In the genomic region with DNA sequence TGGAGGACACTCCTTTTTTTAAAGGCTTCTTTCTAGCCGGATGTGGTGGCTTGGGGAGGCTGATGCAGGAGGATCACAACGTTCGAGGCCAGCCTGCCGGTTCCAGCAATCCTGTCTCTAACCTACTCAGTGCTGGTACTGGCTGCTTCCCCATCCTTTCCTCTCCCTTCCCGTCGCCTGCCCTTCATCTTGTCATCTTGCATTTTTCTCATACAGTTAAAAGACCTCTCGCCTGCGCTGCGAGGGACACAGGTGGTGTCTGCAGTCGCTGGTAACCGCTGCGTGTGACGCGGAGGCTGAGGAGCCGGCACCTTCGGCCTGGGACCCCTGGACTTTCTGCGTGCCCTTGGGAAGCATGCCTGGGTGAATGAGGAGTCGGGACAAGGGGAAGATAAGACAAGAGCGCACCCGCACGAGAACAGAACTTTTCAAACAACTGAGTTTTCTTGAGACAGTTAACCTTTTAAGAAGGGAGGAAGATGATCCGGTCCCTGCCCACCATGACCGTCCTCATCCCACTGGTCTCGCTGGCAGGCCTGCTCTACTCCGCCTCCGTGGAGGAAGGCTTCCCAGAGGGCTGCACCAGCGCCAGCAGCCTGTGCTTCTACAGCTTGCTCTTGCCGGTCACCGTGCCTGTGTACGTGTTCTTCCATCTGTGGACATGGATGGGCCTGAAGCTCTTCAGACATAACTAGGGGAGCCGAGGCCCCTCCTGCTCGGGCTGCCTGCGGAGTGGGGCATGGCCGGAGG, we compare ENCODE assay signal across 8 mouse cellular contexts. TPM values are rescaled to one million over a fixed set of nuclear protein-coding genes. Genes with fewer than 3 reads are reported as not detected.
A peak's percentile ranks its signal among the peaks of the same experiment; 100 is the strongest.
DNase-seq lines count a peak whose midpoint lies in the region; ATAC-seq and TF ChIP-seq lines count a peak whose summit lies in the region.

No protein-coding gene starts in this region.

- H3K36me3 ChIP-seq in kidney, embryonic 14.5 days (ENCODE audit: control insufficient read depth, insufficient read depth, low read length) = no peaks in the 10 kb centered on the region
- peaks cover 0 to 2% of the 10 kb centered on the region in 2 experiments; a peak in 1 of 4 replicates for H3K36me3 ChIP-seq in MEL (ENCODE audit: control insufficient read depth in 1 of 2, insufficient read depth in 2 of 2, low read length in 2 of 2)
- peaks cover 10% of the 10 kb centered on the region for H3K36me3 ChIP-seq in embryonic facial prominence, embryonic 10.5 days (replicated peaks)
- peaks cover 8% of the 10 kb centered on the region; the same call in 1 of the 2 replicates for H3K36me3 ChIP-seq in intestine, postnatal 0 days (ENCODE audit: control insufficient read depth, insufficient read depth)
- H3K36me3 ChIP-seq in neural tube, embryonic 15.5 days = no peaks in the 10 kb centered on the region; the same call in 1 of the 2 replicates

- H3K27me3 ChIP-seq in kidney, embryonic 14.5 days (ENCODE audit: control insufficient read depth, insufficient read depth, low read length) = no peaks in the 10 kb centered on the region
- H3K27me3 ChIP-seq in MEL (ENCODE audit: control insufficient read depth in 1 of 2, insufficient read depth in 2 of 2, low read length in 2 of 2) = no peaks in the 10 kb centered on the region
- H3K27me3 ChIP-seq in embryonic facial prominence, embryonic 10.5 days (replicated peaks; ENCODE audit: low read depth, poor library complexity, severe bottlenecking) = peaks cover 13% of the 10 kb centered on the region
- H3K27me3 ChIP-seq in intestine, postnatal 0 days (replicated peaks; ENCODE audit: control insufficient read depth, insufficient read depth, low read length) = no peaks in the 10 kb centered on the region
- no peaks in the 10 kb centered on the region for H3K27me3 ChIP-seq in neural tube, embryonic 15.5 days (replicated peaks)

- H3K79me2 ChIP-seq in MEL (ENCODE audit: control insufficient read depth, insufficient read depth, low read length, poor library complexity) = peaks cover 8% of the 10 kb centered on the region

- no peaks in the 10 kb centered on the region; the same call in 1 of the 2 replicates for H3K4me1 ChIP-seq in kidney, embryonic 14.5 days (ENCODE audit: control insufficient read depth, insufficient read depth, low read length)
- peaks cover 3 to 14% of the 10 kb centered on the region in 2 experiments; a peak in 2 of 4 replicates for H3K4me1 ChIP-seq in MEL (ENCODE audit: control insufficient read depth in 1 of 2, insufficient read depth in 2 of 2, low read length in 2 of 2)
- peaks cover 17% of the 10 kb centered on the region for H3K4me1 ChIP-seq in embryonic facial prominence, embryonic 10.5 days
- H3K4me1 ChIP-seq in intestine, postnatal 0 days (replicated peaks; ENCODE audit: control insufficient read depth, insufficient read depth, low read length) = no peaks in the 10 kb centered on the region; the same call in 1 of the 2 replicates
- peaks cover 22% of the 10 kb centered on the region for H3K4me1 ChIP-seq in neural tube, embryonic 15.5 days

- TF ChIP-seq EP300 in MEL (IDR thresholded peaks at IDR 0.05; ENCODE audit: low read depth in 1 of 2, low read length in 2 of 2) = no peak

- no peak for TF ChIP-seq RAD21 in MEL (IDR thresholded peaks at IDR 0.05; ENCODE audit: low read depth, low read length)

- ATAC-seq in kidney, embryonic 14.5 days (ENCODE audit: low FRiP score, low TSS enrichment) = no peak
- no peak for ATAC-seq in intestine, postnatal 0 days
- ATAC-seq in neural tube, embryonic 15.5 days (ENCODE audit: low FRiP score) = no peak

- TF ChIP-seq POLR2A in MEL (IDR thresholded peaks at IDR 0.05; ENCODE audit: control insufficient read depth in 1 of 2, insufficient read depth in 1 of 2, low read depth in 1 of 2, low read length in 2 of 2, poor library complexity in 1 of 2) = 0 out of 4 replicates have a peak, but pooled peaks of 1 of the 2 experiments have one; percentile 16

- no peak for DNase-seq in kidney, adult 8-10 months
- DNase-seq in MEL (ENCODE audit: low read depth, low spot score) = no peak
- no peak for DNase-seq in embryonic facial prominence, embryonic 10.5 days (ENCODE audit: low spot score)
- DNase-seq in adrenal gland, postnatal 25 days = no peak
- no peak for DNase-seq in spleen, adult 18-20 months

- H3K4me3 ChIP-seq in kidney, embryonic 14.5 days (ENCODE audit: low read length) = peak overlapping the region; percentile 69
- H3K4me3 ChIP-seq in MEL (ENCODE audit: control insufficient read depth in 1 of 2, insufficient read depth in 1 of 2, low read depth in 2 of 2, low read length in 2 of 2) = peak overlapping the region; percentile 68 to 71
- peak overlapping the region; percentile 69 for H3K4me3 ChIP-seq in embryonic facial prominence, embryonic 10.5 days
- peak overlapping the region; percentile 69 for H3K4me3 ChIP-seq in intestine, postnatal 0 days (ENCODE audit: low read depth, low read length)
- peak overlapping the region; percentile 78 for H3K4me3 ChIP-seq in neural tube, embryonic 15.5 days (replicated peaks)

- H3K27ac ChIP-seq in kidney, embryonic 14.5 days (ENCODE audit: low read depth, low read length) = no peak overlapping the region
- no peak overlapping the region for H3K27ac ChIP-seq in MEL (ENCODE audit: control insufficient read depth, low read depth, low read length)
- peak overlapping the region; percentile 87; the same call in 1 of the 2 replicates for H3K27ac ChIP-seq in embryonic facial prominence, embryonic 10.5 days (replicated peaks)
- no peak overlapping the region for H3K27ac ChIP-seq in intestine, postnatal 0 days (ENCODE audit: low read depth, low read length)
- H3K27ac ChIP-seq in neural tube, embryonic 15.5 days (replicated peaks) = peak overlapping the region; percentile 96

- no peak for TF ChIP-seq CTCF in MEL (IDR thresholded peaks at IDR 0.05 in 2 of 3, conservative IDR thresholded peaks at IDR 0.05 in 1 of 3; ENCODE audit: control insufficient read depth in 1 of 3, insufficient read depth in 1 of 3, low read depth in 2 of 3, low read length in 3 of 3, poor library complexity in 1 of 3, severe bottlenecking in 1 of 3)
- no peak for TF ChIP-seq CTCF in intestine, postnatal 0 days (IDR thresholded peaks at IDR 0.05; ENCODE audit: low read depth)

- peak overlapping the region; percentile 66 for H3K4me2 ChIP-seq in kidney, embryonic 14.5 days (replicated peaks; ENCODE audit: low read depth, low read length)
- H3K4me2 ChIP-seq in intestine, postnatal 0 days (replicated peaks; ENCODE audit: low read depth) = peak overlapping the region; percentile 83
- H3K4me2 ChIP-seq in neural tube, embryonic 15.5 days = peak overlapping the region; percentile 66

- WGBS in kidney, embryonic 14.5 days = 71% methylated on average over 34 of the region's 34 CpGs
- 70% methylated on average over 34 of the region's 34 CpGs for WGBS in embryonic facial prominence, embryonic 10.5 days
- 71% methylated on average over 34 of the region's 34 CpGs for WGBS in intestine, postnatal 0 days
- 65% methylated on average over 34 of the region's 34 CpGs for WGBS in neural tube, embryonic 15.5 days

- no peaks in the 10 kb centered on the region for H3K9me3 ChIP-seq in kidney, embryonic 14.5 days (ENCODE audit: control insufficient read depth, low read length)
- no peaks in the 10 kb centered on the region for H3K9me3 ChIP-seq in MEL (replicated peaks; ENCODE audit: insufficient read depth, low read length)
- H3K9me3 ChIP-seq in embryonic facial prominence, embryonic 10.5 days = no peaks in the 10 kb centered on the region
- H3K9me3 ChIP-seq in intestine, postnatal 0 days (ENCODE audit: control insufficient read depth) = no peaks in the 10 kb centered on the region
- no peaks in the 10 kb centered on the region for H3K9me3 ChIP-seq in neural tube, embryonic 15.5 days (replicated peaks)

- H3K9ac ChIP-seq in kidney, embryonic 14.5 days (ENCODE audit: low read depth, low read length) = peak overlapping the region; percentile 75
- peak overlapping the region; percentile 74 for H3K9ac ChIP-seq in MEL (ENCODE audit: control insufficient read depth, low read depth, low read length, poor library complexity, severe bottlenecking)
- peak overlapping the region; percentile 83 for H3K9ac ChIP-seq in intestine, postnatal 0 days (ENCODE audit: low read depth, low read length)
- H3K9ac ChIP-seq in neural tube, embryonic 15.5 days (replicated peaks) = peak overlapping the region; percentile 86

RNA-seq across cellular contexts. Expression of a gene that starts 1.0 kb away (rescaled TPM):
- 68.6 and 82.9 TPM in 2 replicates for polyA plus RNA-seq in kidney, embryonic 14.5 days (2014; fragmentation: Nextera tagmentation; extraction: Ambion mirVana)
- 80.2 and 103 TPM in 2 replicates for total RNA-seq in MEL (2012; rRNA removed)
- 100 to 1,000 TPM in 1 of 2 experiments, not detected in 1; 146 TPM for polyA plus RNA-seq in MEL (2012; ENCODE audit: insufficient read depth in 1 of 2, insufficient read length in 2 of 2, low read depth in 1 of 2, low replicate concordance in 2 of 2, missing spikeins in 1 of 2)
- 45.1 and 48.2 TPM in 2 replicates for polyA plus RNA-seq in embryonic facial prominence, embryonic 10.5 days (2016; fragmentation: Nextera tagmentation; extraction: Ambion mirVana)
- 121 and 123 TPM in 2 replicates for polyA plus RNA-seq in intestine, postnatal 0 days (2015; fragmentation: Nextera tagmentation; extraction: Ambion mirVana)
- polyA plus RNA-seq in neural tube, embryonic 15.5 days (2015; fragmentation: Nextera tagmentation; extraction: Ambion mirVana) = 92.5 and 97.0 TPM in 2 replicates
- 52.5 and 64.8 TPM in 2 replicates for total RNA-seq in adrenal gland, postnatal 25 days (2021)

RNA-seq across cellular contexts. Expression of a gene that starts 22.2 kb away (rescaled TPM):
- polyA plus RNA-seq in kidney, embryonic 14.5 days (2014; fragmentation: Nextera tagmentation; extraction: Ambion mirVana) = 3.3 TPM in 2 replicates
- 5.8 and 15.6 TPM in 2 replicates for total RNA-seq in MEL (2012; rRNA removed)
- polyA plus RNA-seq in MEL (2012; ENCODE audit: insufficient read depth in 1 of 2, insufficient read length in 2 of 2, low read depth in 1 of 2, low replicate concordance in 2 of 2, missing spikeins in 1 of 2) = 10 to 100 TPM in 1 of 2 experiments, not detected in 1; 17.4 TPM
- 16.6 and 17.5 TPM in 2 replicates for polyA plus RNA-seq in embryonic facial prominence, embryonic 10.5 days (2016; fragmentation: Nextera tagmentation; extraction: Ambion mirVana)
- 175 and 178 TPM in 2 replicates for polyA plus RNA-seq in intestine, postnatal 0 days (2015; fragmentation: Nextera tagmentation; extraction: Ambion mirVana)
- polyA plus RNA-seq in neural tube, embryonic 15.5 days (2015; fragmentation: Nextera tagmentation; extraction: Ambion mirVana) = 1.0 and 7.1 TPM in 2 replicates
- total RNA-seq in adrenal gland, postnatal 25 days (2021) = 19.0 and 25.4 TPM in 2 replicates

RNA-seq across cellular contexts. Expression of a gene that starts 30.2 kb away (rescaled TPM):
- 0.13 and 0.32 TPM in 2 replicates for polyA plus RNA-seq in kidney, embryonic 14.5 days (2014; fragmentation: Nextera tagmentation; extraction: Ambion mirVana)
- total RNA-seq in MEL (2012; rRNA removed) = not detected in 2 replicates
- not detected for polyA plus RNA-seq in MEL (2012; ENCODE audit: insufficient read depth in 1 of 2, insufficient read length in 2 of 2, low read depth in 1 of 2, low replicate concordance in 2 of 2, missing spikeins in 1 of 2)
- 0.24 and 0.26 TPM in 2 replicates for polyA plus RNA-seq in embryonic facial prominence, embryonic 10.5 days (2016; fragmentation: Nextera tagmentation; extraction: Ambion mirVana)
- 0.27 and 0.38 TPM in 2 replicates for polyA plus RNA-seq in intestine, postnatal 0 days (2015; fragmentation: Nextera tagmentation; extraction: Ambion mirVana)
- polyA plus RNA-seq in neural tube, embryonic 15.5 days (2015; fragmentation: Nextera tagmentation; extraction: Ambion mirVana) = 0.42 and 0.58 TPM in 2 replicates
- 2.4 and 3.2 TPM in 2 replicates for total RNA-seq in adrenal gland, postnatal 25 days (2021)

RNA-seq across cellular contexts. Expression of a gene that starts 40.7 kb away (rescaled TPM):
- polyA plus RNA-seq in kidney, embryonic 14.5 days (2014; fragmentation: Nextera tagmentation; extraction: Ambion mirVana) = 216 and 237 TPM in 2 replicates
- total RNA-seq in MEL (2012; rRNA removed) = 390 and 421 TPM in 2 replicates
- 100 to 1,000 TPM in 1 of 2 experiments, not detected in 1; 505 TPM for polyA plus RNA-seq in MEL (2012; ENCODE audit: insufficient read depth in 1 of 2, insufficient read length in 2 of 2, low read depth in 1 of 2, low replicate concordance in 2 of 2, missing spikeins in 1 of 2)
- polyA plus RNA-seq in embryonic facial prominence, embryonic 10.5 days (2016; fragmentation: Nextera tagmentation; extraction: Ambion mirVana) = 241 and 245 TPM in 2 replicates
- polyA plus RNA-seq in intestine, postnatal 0 days (2015; fragmentation: Nextera tagmentation; extraction: Ambion mirVana) = 93.7 and 99.4 TPM in 2 replicates
- polyA plus RNA-seq in neural tube, embryonic 15.5 days (2015; fragmentation: Nextera tagmentation; extraction: Ambion mirVana) = 183 and 193 TPM in 2 replicates
- total RNA-seq in adrenal gland, postnatal 25 days (2021) = 75.1 and 75.8 TPM in 2 replicates

RNA-seq across cellular contexts. Expression of a gene that starts 58.7 kb away (rescaled TPM):
- 4.7 and 5.1 TPM in 2 replicates for polyA plus RNA-seq in kidney, embryonic 14.5 days (2014; fragmentation: Nextera tagmentation; extraction: Ambion mirVana)
- 0.10 and 0.19 TPM in 2 replicates for total RNA-seq in MEL (2012; rRNA removed)
- polyA plus RNA-seq in MEL (2012; ENCODE audit: insufficient read depth in 1 of 2, insufficient read length in 2 of 2, low read depth in 1 of 2, low replicate concordance in 2 of 2, missing spikeins in 1 of 2) = under 1 TPM in 1 of 2 experiments, not detected in 1; 0.06 TPM
- 1.3 and 3.1 TPM in 2 replicates for polyA plus RNA-seq in embryonic facial prominence, embryonic 10.5 days (2016; fragmentation: Nextera tagmentation; extraction: Ambion mirVana)
- 419 and 432 TPM in 2 replicates for polyA plus RNA-seq in intestine, postnatal 0 days (2015; fragmentation: Nextera tagmentation; extraction: Ambion mirVana)
- polyA plus RNA-seq in neural tube, embryonic 15.5 days (2015; fragmentation: Nextera tagmentation; extraction: Ambion mirVana) = 0.84 and 34.2 TPM in 2 replicates
- total RNA-seq in adrenal gland, postnatal 25 days (2021) = 0.46 and 0.76 TPM in 2 replicates

Comparison
In these comparisons a context has a peak if more than half of its experiments do, and no peak if none do; other contexts are left out.
1. H3K27ac ChIP-seq: peak in embryonic facial prominence, embryonic 10.5 days (single experiment) and neural tube, embryonic 15.5 days (single experiment); none in kidney, embryonic 14.5 days (single experiment), MEL (single experiment) and intestine, postnatal 0 days (single experiment).
2. Peak in every context shown above with its lines, with median percentiles within 50 percentile points of each other: H3K4me2 ChIP-seq, H3K4me3 ChIP-seq and H3K9ac ChIP-seq.